Mouse (Mus musculus) B cell, adult 67 days (primary cell): Measurements from ENCODE around the gene Olfr48. TPM values are rescaled to one million over a fixed set of nuclear protein-coding genes. Genes with fewer than 3 reads are reported as not detected.

Experiments used
- total RNA-seq, 2 experiments: library from RNA; stranded (reverse); gene quantifications; 4 replicates each; pipeline ENCODE4 v1.2.4; 2023

The Olfr48 gene
- total RNA-seq, result not detected

GRCm38 (mm10) chr2:89848105-89848504, at the start of gene Olfr48:
Gene Olfr48 (minus strand): TSS chr2:89848205.

GRCm38 (mm10) chr2:89878137-89878536, 30.1 kb upstream of the Olfr48 start, which contains the start of gene Olfr1257:
Gene Olfr1257 (plus strand): TSS chr2:89878437.

GRCm38 (mm10) chr2:89841455-89841854, 6.5 kb downstream of the Olfr48 start, which contains the start of gene Olfr1256:
Gene Olfr1256 (minus strand): TSS chr2:89841555.

GRCm38 (mm10) chr2:89811751-89812150, 36.3 kb downstream of the Olfr48 start, which contains the start of gene Olfr1255:
Gene Olfr1255 (plus strand): TSS chr2:89812051.

GRCm38 (mm10) chr2:89793519-89793918, 54.5 kb downstream of the Olfr48 start, which contains the start of gene Olfr1254:
Gene Olfr1254 (minus strand): TSS chr2:89793619.

Other genes starting within 250 kb of the Olfr48 start
- gene Olfr1247, start 234.1 kb downstream of the Olfr48 start, total RNA-seq, result under 1 TPM in 1 of 2 experiments, not detected in 1; 0.12 TPM
- not detected for gene Olfr1248, start 230.0 kb downstream of the Olfr48 start, total RNA-seq
- not detected for gene Olfr1249, start 213.2 kb downstream of the Olfr48 start, total RNA-seq
- gene Olfr1250, start 186.7 kb downstream of the Olfr48 start, total RNA-seq, result not detected
- gene Olfr1251, start 176.3 kb downstream of the Olfr48 start, total RNA-seq, result not detected
- not detected for gene Olfr1252, start 123.2 kb downstream of the Olfr48 start, total RNA-seq
- gene Olfr1253, start 91.1 kb downstream of the Olfr48 start, total RNA-seq, result not detected
- not detected for gene Olfr1254, start 54.6 kb downstream of the Olfr48 start, total RNA-seq
- not detected for gene Olfr1255, start 36.2 kb downstream of the Olfr48 start, total RNA-seq
- not detected for gene Olfr1256, start 6.7 kb downstream of the Olfr48 start, total RNA-seq
- gene Olfr1257, start 30.2 kb upstream of the Olfr48 start, total RNA-seq, result not detected
- gene Olfr1258, start 79.1 kb upstream of the Olfr48 start, total RNA-seq, result not detected
- not detected for gene Olfr1259, start 100.5 kb upstream of the Olfr48 start, total RNA-seq
- gene Olfr1260, start 126.1 kb upstream of the Olfr48 start, total RNA-seq, result not detected
- gene Olfr1261, start 143.0 kb upstream of the Olfr48 start, total RNA-seq, result not detected
- gene Olfr1262, start 151.9 kb upstream of the Olfr48 start, total RNA-seq, result not detected
- gene Olfr1263, start 163.9 kb upstream of the Olfr48 start, total RNA-seq, result not detected
- gene Olfr1264, start 177.4 kb upstream of the Olfr48 start, total RNA-seq, result not detected
- not detected for gene Olfr1265, start 187.1 kb upstream of the Olfr48 start, total RNA-seq
- gene Olfr140, start 215.4 kb upstream of the Olfr48 start, total RNA-seq, result not detected